Mouse (Mus musculus): ENCODE results near the gene Kmt2e. TPM values are rescaled to one million over a fixed set of nuclear protein-coding genes. Genes with fewer than 3 reads are reported as not detected.

The Kmt2e gene
- polyA plus RNA-seq, 1 experiment from 2014 or later = 206 TPM

DNA sequence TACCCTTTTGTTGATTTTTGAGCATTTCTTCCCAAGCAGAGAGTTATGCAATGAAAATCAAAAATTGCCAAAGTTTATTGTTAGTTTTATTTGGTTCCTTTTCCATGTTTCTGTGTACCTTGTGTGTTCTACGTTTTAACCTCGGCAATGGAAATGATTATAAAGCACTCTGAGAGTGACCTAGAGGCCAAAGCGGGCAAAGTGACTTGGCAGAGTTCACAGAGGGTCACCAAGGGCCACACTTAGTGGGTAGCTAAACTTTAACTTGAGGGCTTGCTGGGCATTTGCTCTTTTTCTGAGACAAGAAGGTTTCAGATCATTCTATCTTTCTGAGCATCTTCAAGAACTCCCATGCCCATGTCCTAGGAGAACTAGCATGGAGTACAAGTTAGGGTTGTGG lies 37.5 kb upstream of the Kmt2e start:
- WGBS = 93% methylated on average over 3 of the region's 3 CpGs
- no peaks in the 10 kb centered on the region for H3K9me3 ChIP-seq
- H3K27ac ChIP-seq (replicated peaks) = no peak overlapping the region

DNA sequence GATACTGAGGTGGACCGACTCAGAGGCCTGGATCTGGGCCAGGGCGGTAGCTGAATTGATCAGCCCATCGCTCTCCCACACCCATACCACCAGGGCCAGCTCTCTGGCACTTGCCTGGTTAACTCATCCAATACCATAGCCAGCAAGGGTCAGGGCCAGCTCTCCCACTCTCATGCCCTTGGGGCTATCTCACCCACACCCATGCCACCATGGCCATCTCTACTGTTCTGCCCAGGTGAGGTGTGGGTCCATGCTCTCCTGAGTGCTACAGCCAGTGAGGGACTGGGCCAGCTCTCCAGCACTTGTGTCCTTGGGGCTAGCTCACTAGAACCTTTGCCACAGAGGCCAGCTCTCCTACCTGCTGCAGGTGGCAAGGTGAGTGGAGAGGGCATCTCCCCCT lies 34.1 kb upstream of the Kmt2e start:
- peak; percentile 24; the same call in 1 of the 2 replicates for ATAC-seq (replicated peaks)

More for the DNA sequence above, 37.5 kb upstream of the Kmt2e start:
- no peak for ATAC-seq (replicated peaks)
- no peaks in the 10 kb centered on the region for H3K4me1 ChIP-seq
- H3K4me2 ChIP-seq (replicated peaks) = no peak overlapping the region
- no peak overlapping the region for H3K4me3 ChIP-seq
- H3K9ac ChIP-seq (replicated peaks) = no peak overlapping the region
- H3K27me3 ChIP-seq = no peaks in the 10 kb centered on the region
- H3K36me3 ChIP-seq = peaks cover 11% of the 10 kb centered on the region; the same call in 1 of the 2 replicates

GRCm38 (mm10) chr5:23400868-23401267 lies 33.4 kb upstream of the Kmt2e start:
- Histone ChIP-seq H3K4me2 (replicated peaks) (no peak overlapping the region), H3K27ac (replicated peaks) (no peak overlapping the region), H3K4me3 (no peak overlapping the region), H3K27me3 (no peaks in the 10 kb centered on the region), H3K36me3 (peaks cover 13% of the 10 kb centered on the region; the same call in 1 of the 2 replicates), H3K9me3 (no peaks in the 10 kb centered on the region), H3K9ac (replicated peaks) (no peak overlapping the region), H3K4me1 (0 out of 2 replicates have a peak, but pooled peaks cover 3% of the 10 kb centered on the region)
- WGBS = 91% methylated on average over 3 of the region's 3 CpGs
- ATAC-seq (replicated peaks) = no peak

More for the DNA sequence above, 34.1 kb upstream of the Kmt2e start:
- Histone ChIP-seq H3K36me3 (peaks cover 13% of the 10 kb centered on the region; the same call in 1 of the 2 replicates), H3K4me2 (replicated peaks) (no peak overlapping the region), H3K9ac (replicated peaks) (no peak overlapping the region), H3K27me3 (no peaks in the 10 kb centered on the region), H3K4me3 (no peak overlapping the region), H3K4me1 (0 out of 2 replicates have a peak, but pooled peaks cover 3% of the 10 kb centered on the region), H3K9me3 (no peaks in the 10 kb centered on the region), H3K27ac (replicated peaks) (no peak overlapping the region)
- WGBS = 89% methylated on average over 3 of the region's 3 CpGs

DNA sequence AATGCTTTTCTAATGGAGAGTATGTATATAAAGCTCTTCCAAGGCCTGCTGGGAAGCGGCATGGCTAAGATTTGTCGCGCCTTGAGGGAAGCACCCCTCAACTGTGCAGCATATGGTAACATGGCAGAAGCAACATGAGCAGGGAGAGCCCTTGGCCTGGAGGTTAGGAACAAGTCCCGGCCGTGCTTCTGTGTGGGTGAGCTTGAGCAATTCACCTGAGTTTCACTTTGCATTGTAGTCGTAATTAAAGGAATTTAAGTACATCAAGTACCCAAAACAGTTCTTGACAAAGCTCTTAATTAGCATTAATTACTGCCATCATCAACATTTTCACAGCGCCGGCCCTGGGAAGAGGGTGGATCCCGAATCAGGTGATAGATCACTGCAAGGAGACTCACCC lies 32.9 kb upstream of the Kmt2e start:
- no peak overlapping the region for H3K4me2 ChIP-seq (replicated peaks)
- H3K27ac ChIP-seq (replicated peaks) = no peak overlapping the region
- no peak overlapping the region for H3K9ac ChIP-seq (replicated peaks)
- no peak overlapping the region for H3K4me3 ChIP-seq
- H3K9me3 ChIP-seq = no peaks in the 10 kb centered on the region
- no peaks in the 10 kb centered on the region for H3K27me3 ChIP-seq
- 76% methylated on average over 9 of the region's 9 CpGs for WGBS
- H3K4me1 ChIP-seq = 0 out of 2 replicates have a peak, but pooled peaks cover 3% of the 10 kb centered on the region
- ATAC-seq (replicated peaks) = no peak
- H3K36me3 ChIP-seq = peaks cover 13% of the 10 kb centered on the region; the same call in 1 of the 2 replicates

DNA sequence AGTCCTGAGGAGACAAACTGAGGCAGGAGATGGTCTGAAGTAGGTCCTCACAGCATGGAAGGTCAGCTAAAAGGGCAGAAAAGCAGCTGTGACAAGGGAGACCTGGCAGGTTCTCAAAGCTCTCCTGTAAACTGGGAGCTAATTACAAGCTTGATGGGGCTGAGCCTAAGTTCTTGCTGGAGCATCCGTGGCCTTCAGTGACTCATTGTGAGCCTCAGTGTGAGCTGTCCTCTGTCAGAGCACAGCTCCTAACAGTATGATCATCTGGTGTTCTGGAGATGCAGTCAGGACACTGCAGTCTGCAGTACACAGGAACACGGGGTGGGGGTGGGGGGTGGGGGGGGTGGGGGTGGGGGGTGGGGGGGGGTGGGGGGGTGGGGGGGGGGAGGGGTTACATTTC lies 32.2 kb upstream of the Kmt2e start:
- Histone ChIP-seq H3K4me3 (no peak overlapping the region), H3K4me2 (replicated peaks) (no peak overlapping the region), H3K4me1 (0 out of 2 replicates have a peak, but pooled peaks cover 3% of the 10 kb centered on the region), H3K9ac (replicated peaks) (no peak overlapping the region), H3K9me3 (no peaks in the 10 kb centered on the region), H3K27ac (replicated peaks) (no peak overlapping the region), H3K27me3 (no peaks in the 10 kb centered on the region), H3K36me3 (peaks cover 13% of the 10 kb centered on the region; the same call in 1 of the 2 replicates)
- ATAC-seq (replicated peaks) = 0 out of 2 replicates have a peak, but pooled peaks have one; percentile 49
- 43% methylated on average over 2 of the region's 2 CpGs for WGBS

DNA sequence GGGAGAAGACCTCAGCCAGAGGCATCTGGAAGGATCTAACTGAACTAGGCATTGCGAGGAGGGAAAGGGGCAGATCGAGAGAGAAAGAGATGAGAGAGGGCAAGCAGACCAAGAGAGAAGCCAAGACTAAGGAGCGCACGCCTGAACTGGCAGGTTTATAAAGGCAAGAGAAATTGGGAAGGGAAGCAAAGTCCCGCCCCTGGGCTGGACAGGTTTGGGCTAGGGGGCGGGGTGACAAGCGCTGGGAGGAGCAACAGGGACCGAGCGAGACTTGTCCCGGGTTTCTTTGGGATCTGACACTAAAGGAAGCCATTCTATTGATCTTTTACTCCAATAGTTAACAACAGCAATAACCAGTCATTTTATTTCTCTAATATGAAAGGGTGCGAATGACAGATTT lies 31.1 kb upstream of the Kmt2e start:
- H3K4me1 ChIP-seq = 0 out of 2 replicates have a peak, but pooled peaks cover 3% of the 10 kb centered on the region
- H3K9ac ChIP-seq (replicated peaks) = no peak overlapping the region
- no peak for ATAC-seq (replicated peaks)
- no peak overlapping the region for H3K4me3 ChIP-seq
- H3K9me3 ChIP-seq = no peaks in the 10 kb centered on the region
- no peak overlapping the region for H3K27ac ChIP-seq (replicated peaks)
- H3K4me2 ChIP-seq (replicated peaks) = no peak overlapping the region
- H3K36me3 ChIP-seq = peaks cover 13% of the 10 kb centered on the region; the same call in 1 of the 2 replicates
- 67% methylated on average over 11 of the region's 11 CpGs for WGBS
- H3K27me3 ChIP-seq = no peaks in the 10 kb centered on the region

DNA sequence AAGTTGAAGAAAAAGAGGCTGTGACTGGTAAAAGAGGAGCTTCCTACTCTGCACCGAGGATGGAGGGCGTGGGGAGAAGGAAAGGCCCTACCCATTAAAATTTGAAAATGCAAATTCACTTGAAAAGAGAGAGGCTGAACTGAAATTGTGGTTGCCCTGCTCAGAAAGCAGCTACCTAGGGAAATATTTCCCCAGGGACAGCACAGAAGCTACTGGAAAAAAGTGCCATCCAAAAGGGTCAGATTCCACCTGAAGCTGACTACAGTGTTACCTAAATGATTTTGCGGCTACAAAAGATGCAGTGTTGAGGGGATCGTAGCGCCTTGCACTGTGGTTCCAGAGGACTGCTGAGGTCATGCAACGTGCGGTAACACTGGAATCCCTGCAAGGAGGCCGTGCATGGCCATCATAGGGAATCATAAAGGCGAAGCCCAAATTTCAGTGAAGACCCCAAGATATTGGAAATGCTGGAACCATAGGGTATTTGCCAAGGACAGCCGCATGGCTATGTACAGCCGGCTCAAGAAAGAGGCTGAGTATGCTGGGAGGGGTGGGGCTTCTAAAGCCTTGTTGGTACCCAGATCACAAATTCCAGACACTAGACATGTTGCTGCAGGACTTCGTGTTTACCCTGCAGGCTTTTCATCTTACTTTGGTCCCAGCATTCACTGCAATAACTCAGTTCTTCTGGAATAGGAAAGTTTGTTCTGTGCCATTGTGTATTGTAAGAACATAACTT lies 28.4 kb upstream of the Kmt2e start:
- H3K9ac ChIP-seq (replicated peaks) = no peak overlapping the region
- ATAC-seq (replicated peaks) = no peak
- WGBS = 93% methylated on average over 12 of the region's 12 CpGs
- no peak overlapping the region for H3K4me3 ChIP-seq
- H3K9me3 ChIP-seq = no peaks in the 10 kb centered on the region
- no peak overlapping the region for H3K4me2 ChIP-seq (replicated peaks)
- H3K36me3 ChIP-seq = peaks cover 14% of the 10 kb centered on the region; the same call in 1 of the 2 replicates
- no peaks in the 10 kb centered on the region for H3K27me3 ChIP-seq
- 0 out of 2 replicates have a peak, but pooled peaks cover 3% of the 10 kb centered on the region for H3K4me1 ChIP-seq
- no peak overlapping the region for H3K27ac ChIP-seq (replicated peaks)

- Histone ChIP-seq H3K4me3 (no peak overlapping the region), H3K9me3 (no peaks in the 10 kb centered on the region), H3K9ac (replicated peaks) (no peak overlapping the region), H3K27ac (replicated peaks) (no peak overlapping the region), H3K27me3 (no peaks in the 10 kb centered on the region), H3K36me3 (peaks cover 14% of the 10 kb centered on the region; the same call in 1 of the 2 replicates), H3K4me2 (replicated peaks) (no peak overlapping the region), H3K4me1 (0 out of 2 replicates have a peak, but pooled peaks cover 3% of the 10 kb centered on the region)
- WGBS = 73% methylated on average over 4 of the region's 4 CpGs
- ATAC-seq (replicated peaks) = no peak
Measured at GRCm38 (mm10) chr5:23406405-23406745, 27.9 kb upstream of the Kmt2e start.

GRCm38 (mm10) chr5:23408106-23408505 lies 26.1 kb upstream of the Kmt2e start:
- ATAC-seq (replicated peaks) = no peak
- H3K9ac ChIP-seq (replicated peaks) = no peak overlapping the region
- H3K9me3 ChIP-seq = no peaks in the 10 kb centered on the region
- no peak overlapping the region for H3K4me2 ChIP-seq (replicated peaks)
- H3K4me1 ChIP-seq = peaks cover 9% of the 10 kb centered on the region
- H3K36me3 ChIP-seq = peaks cover 8% of the 10 kb centered on the region; the same call in 1 of the 2 replicates
- no peaks in the 10 kb centered on the region for H3K27me3 ChIP-seq
- WGBS = 63% methylated on average over 5 of the region's 5 CpGs
- H3K4me3 ChIP-seq = no peak overlapping the region
- H3K27ac ChIP-seq (replicated peaks) = no peak overlapping the region

GRCm38 (mm10) chr5:23410040-23410717 lies 24.1 kb upstream of the Kmt2e start:
- Histone ChIP-seq H3K9ac (replicated peaks) (no peak overlapping the region), H3K4me2 (replicated peaks) (no peak overlapping the region), H3K36me3 (peaks cover 8% of the 10 kb centered on the region; the same call in 1 of the 2 replicates), H3K9me3 (no peaks in the 10 kb centered on the region), H3K27me3 (no peaks in the 10 kb centered on the region), H3K4me3 (no peak overlapping the region), H3K27ac (replicated peaks) (no peak overlapping the region), H3K4me1 (peaks cover 29% of the 10 kb centered on the region)
- no peak for ATAC-seq (replicated peaks)
- WGBS = 67% methylated on average over 9 of the region's 9 CpGs

DNA sequence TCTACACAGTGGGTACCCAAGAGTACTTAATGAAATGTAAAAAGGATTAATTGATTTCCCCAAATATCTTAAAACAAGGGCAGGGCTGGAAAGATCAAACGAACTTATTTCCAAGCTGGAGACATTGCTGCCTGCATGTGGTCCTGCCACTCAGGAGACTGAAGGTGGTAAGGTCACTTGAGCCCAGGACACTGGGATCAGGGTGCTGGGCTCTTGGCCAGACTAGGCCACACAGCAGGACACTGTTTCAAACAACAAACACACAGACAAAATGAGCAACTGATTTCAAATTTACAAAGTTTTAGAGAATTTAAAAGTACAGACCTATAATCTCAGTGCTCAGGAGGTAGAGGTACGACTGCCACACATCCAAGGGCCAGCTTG lies 23.5 kb upstream of the Kmt2e start:
- H3K27me3 ChIP-seq = no peaks in the 10 kb centered on the region
- H3K4me2 ChIP-seq (replicated peaks) = no peak overlapping the region
- peaks cover 8% of the 10 kb centered on the region; the same call in 1 of the 2 replicates for H3K36me3 ChIP-seq
- no peak overlapping the region for H3K9ac ChIP-seq (replicated peaks)
- peaks cover 34% of the 10 kb centered on the region for H3K4me1 ChIP-seq
- H3K4me3 ChIP-seq = no peak overlapping the region
- no peaks in the 10 kb centered on the region for H3K9me3 ChIP-seq
- no peak for ATAC-seq (replicated peaks)
- H3K27ac ChIP-seq (replicated peaks) = no peak overlapping the region
- WGBS = 59% methylated on average over 2 of the region's 2 CpGs

GRCm38 (mm10) chr5:23411640-23412039 lies 22.6 kb upstream of the Kmt2e start:
- no peak overlapping the region for H3K4me3 ChIP-seq
- 88% methylated on average over 10 of the region's 10 CpGs for WGBS
- H3K9me3 ChIP-seq = no peaks in the 10 kb centered on the region
- H3K9ac ChIP-seq (replicated peaks) = no peak overlapping the region
- peaks cover 42% of the 10 kb centered on the region for H3K4me1 ChIP-seq
- H3K36me3 ChIP-seq = peaks cover 8% of the 10 kb centered on the region; the same call in 1 of the 2 replicates
- ATAC-seq (replicated peaks) = no peak
- no peak overlapping the region for H3K4me2 ChIP-seq (replicated peaks)
- no peaks in the 10 kb centered on the region for H3K27me3 ChIP-seq
- H3K27ac ChIP-seq (replicated peaks) = no peak overlapping the region
